Mouse (Mus musculus) megakaryocyte, embryonic 14.5 days (primary cell): ENCODE measurements around the gene Myof.

Experiments used
- FLI1 ChIP-seq: IDR thresholded peaks from 2 replicates; pipeline ENCODE4 v1.6.1; 2012; ENCODE audit warnings: low read length, inconsistent platforms, mixed read lengths
- GATA1 ChIP-seq: IDR thresholded peaks from 3 replicates; pipeline ENCODE4 v1.6.1; 2012; ENCODE audit warnings: mixed read lengths, low read length, inconsistent platforms, borderline replicate concordance

- TF ChIP-seq GATA1 (no peak), FLI1 (no peak)
Measured at GRCm38 (mm10) chr19:37959543-37960215, 83.7 kb downstream of the Myof start.
